Mouse (Mus musculus) limb, embryonic 11.5 days (tissue): ENCODE data around the gene Tenm3. TPM values are rescaled to one million over a fixed set of nuclear protein-coding genes. Genes with fewer than 3 reads are reported as not detected.
A peak's percentile ranks its signal among the peaks of the same experiment; 100 is the strongest.

Experiments used
- ATAC-seq: fragments of 200-750 bp; cut with Nextera tagmentation; 2 replicates; pipeline ENCODE4 v1.8.0; 2017; ENCODE audit warnings: low read depth; ENCODE audit not compliant: insufficient number of reproducible peaks, low FRiP score, low TSS enrichment
- DNase-seq: peaks from one replicate; pipeline ENCODE4 v3.0.0-alpha.2; 2015; ENCODE audit warnings: low spot score
- H3K27ac ChIP-seq: fragments of 300-500 bp; sonication (generic); replicated peaks from 2 replicates; pipeline ENCODE4 v1.5.1; 2014; ENCODE audit warnings: low read depth, mild to moderate bottlenecking, low read length
- H3K27me3 ChIP-seq: fragments of 300-500 bp; sonication (generic); 2 replicates; pipeline ENCODE4 v1.6.1; 2014; ENCODE audit warnings: mild to moderate bottlenecking, low read length, mixed read lengths; ENCODE audit not compliant: control insufficient read depth, insufficient read depth
- H3K36me3 ChIP-seq: fragments of 300-500 bp; sonication (generic); 2 replicates; pipeline ENCODE4 v1.6.1; 2014; ENCODE audit warnings: mild to moderate bottlenecking, low read length, moderate library complexity, mixed read lengths; ENCODE audit not compliant: control insufficient read depth, insufficient read depth
- H3K4me1 ChIP-seq: fragments of 300-500 bp; sonication (generic); 2 replicates; pipeline ENCODE4 v1.6.1; 2014; ENCODE audit warnings: low read length, mixed read lengths; ENCODE audit not compliant: control insufficient read depth, insufficient read depth
- H3K4me2 ChIP-seq: fragments of 300-500 bp; sonication (generic); 2 replicates; pipeline ENCODE4 v1.6.1; 2014; ENCODE audit warnings: low read depth, mild to moderate bottlenecking, moderate library complexity; ENCODE audit not compliant: severe bottlenecking
- H3K4me3 ChIP-seq: fragments of 300-500 bp; sonication (generic); 2 replicates; pipeline ENCODE4 v1.5.1; 2014; ENCODE audit warnings: low read depth, low read length
- H3K9ac ChIP-seq: fragments of 300-500 bp; sonication (generic); 2 replicates; pipeline ENCODE4 v1.6.1; 2014; ENCODE audit warnings: mild to moderate bottlenecking, low read length
- H3K9me3 ChIP-seq: fragments of 300-500 bp; sonication (generic); 2 replicates; pipeline ENCODE4 v1.6.1; 2016; ENCODE audit warnings: low read length; ENCODE audit not compliant: control insufficient read depth
- WGBS: fragments of 180-500 bp; shearing (Covaris S2); extraction: QIAGEN DNeasy Blood & Tissue Kit; methylation state at CpG from one replicate; pipeline ENCODE4 v1.1.7; 2014; 5-methylcytosine and 5-hydroxymethylcytosine counted together
- polyA plus RNA-seq: library from polyadenylated mRNA; unstranded; fragments of >200 nt; fragmentation: Nextera tagmentation; extraction: Ambion mirVana; gene quantifications from 2 replicates; pipeline ENCODE4 v1.2.1, GENCODE M21; 2014

Gene Tenm3
- polyA plus RNA-seq, 1 experiment from 2014 or later, result 52.1 TPM

DNA sequence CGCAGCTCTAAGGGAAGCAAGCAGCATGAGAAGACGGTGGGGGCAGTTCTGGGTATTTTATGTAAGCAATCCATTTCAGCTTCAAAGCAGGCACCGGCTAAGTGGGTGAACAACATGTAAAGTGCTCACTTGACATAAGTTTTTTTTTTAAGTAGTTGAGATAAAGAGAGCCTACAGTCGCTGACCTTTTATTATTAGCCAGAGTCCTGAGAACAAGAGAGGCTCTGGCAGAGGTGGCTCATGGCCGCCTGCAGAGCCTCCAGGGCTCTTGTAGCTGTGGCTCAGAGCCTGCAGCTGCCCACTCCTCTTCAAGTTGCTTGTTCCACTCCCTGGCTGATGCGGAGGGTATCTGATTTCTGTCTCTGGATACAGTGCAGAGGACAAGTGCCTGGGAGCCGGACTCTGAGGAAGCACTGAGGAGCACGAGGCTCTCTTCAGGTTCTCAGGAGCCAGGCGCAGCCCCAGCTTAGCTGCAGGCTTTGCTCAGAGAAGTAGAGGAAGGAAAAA, 68.2 kb downstream of the Tenm3 start:
- no peak overlapping the region for H3K4me3 ChIP-seq
- H3K9ac ChIP-seq, result no peak overlapping the region
- ATAC-seq, result peak; percentile 55; the same call in 1 of the 2 replicates
- no peaks in the 10 kb centered on the region for H3K36me3 ChIP-seq
- no peaks in the 10 kb centered on the region for H3K27me3 ChIP-seq
- peak; percentile 52 for DNase-seq
- 9% methylated on average over 9 of the region's 9 CpGs for WGBS
- H3K9me3 ChIP-seq, result no peaks in the 10 kb centered on the region
- 0 out of 2 replicates have a peak overlapping the region, but pooled peaks have one; percentile 0 for H3K27ac ChIP-seq
- peak overlapping the region; percentile 18; the same call in 1 of the 2 replicates for H3K4me2 ChIP-seq
- H3K4me1 ChIP-seq, result peaks cover 8% of the 10 kb centered on the region; the same call in 1 of the 2 replicates

DNA sequence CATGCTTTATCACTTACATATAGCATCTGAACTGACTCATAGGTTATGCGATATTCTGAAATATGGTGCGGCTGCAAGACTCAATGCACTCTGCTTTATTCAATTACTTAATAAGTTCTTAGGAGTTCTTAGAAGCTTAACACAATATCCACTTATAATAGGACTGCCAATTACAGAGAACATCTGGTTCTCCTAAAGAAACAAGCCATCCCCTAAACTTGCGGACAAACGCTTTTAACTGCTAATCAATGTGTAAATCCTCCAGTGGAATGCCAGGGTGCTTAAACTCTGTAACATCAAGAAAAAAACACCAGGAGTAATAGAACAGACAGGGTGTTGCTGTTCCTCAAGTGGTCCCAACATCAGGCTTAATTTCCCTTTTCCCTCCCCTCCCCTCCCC, 68.9 kb downstream of the Tenm3 start:
- no peak overlapping the region for H3K4me3 ChIP-seq
- H3K27me3 ChIP-seq, result no peaks in the 10 kb centered on the region
- no peak overlapping the region for H3K27ac ChIP-seq
- H3K9me3 ChIP-seq, result no peaks in the 10 kb centered on the region
- H3K4me2 ChIP-seq, result no peak overlapping the region
- H3K4me1 ChIP-seq, result peaks cover 8% of the 10 kb centered on the region; the same call in 1 of the 2 replicates
- peak; percentile 31; the same call in 1 of the 2 replicates for ATAC-seq
- WGBS, result 16% methylated on average over 4 of the region's 4 CpGs
- no peak overlapping the region for H3K9ac ChIP-seq
- no peak for DNase-seq
- H3K36me3 ChIP-seq, result no peaks in the 10 kb centered on the region

DNA sequence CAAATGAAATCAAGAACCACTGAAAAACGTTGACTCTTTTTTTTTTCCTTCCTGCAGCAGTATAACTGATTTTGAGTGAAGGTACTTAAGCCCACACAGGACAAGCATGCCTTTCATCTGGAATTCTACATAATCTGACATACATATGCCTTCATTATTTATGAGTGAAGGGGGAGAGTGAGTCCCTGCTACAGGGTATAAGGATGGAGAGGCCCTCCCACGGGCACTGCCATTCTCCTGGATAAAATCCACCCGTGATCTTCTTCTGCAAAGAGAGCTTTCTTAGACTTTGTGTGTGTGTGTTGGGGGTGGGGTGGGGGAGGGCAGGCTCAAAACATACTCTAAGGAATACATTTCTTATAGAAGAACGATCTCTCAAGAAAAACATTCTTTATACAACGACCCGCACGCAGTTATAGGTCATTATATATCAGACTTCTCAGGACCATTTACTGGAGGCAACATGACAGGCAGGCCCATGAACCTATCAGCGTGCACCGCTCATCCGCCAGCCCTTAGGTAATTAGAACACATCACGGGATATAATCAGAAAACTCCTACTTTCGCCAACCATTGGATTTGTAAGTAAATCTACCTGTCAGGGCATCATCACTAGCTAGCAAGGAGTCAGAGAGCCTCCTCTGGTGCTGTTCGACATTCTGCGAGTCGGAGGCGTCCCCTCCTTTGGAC, 77.1 kb downstream of the Tenm3 start:
- H3K27ac ChIP-seq, result no peak overlapping the region
- no peaks in the 10 kb centered on the region for H3K9me3 ChIP-seq
- no peak overlapping the region for H3K4me2 ChIP-seq
- no peaks in the 10 kb centered on the region for H3K27me3 ChIP-seq
- no peaks in the 10 kb centered on the region; the same call in 1 of the 2 replicates for H3K4me1 ChIP-seq
- H3K9ac ChIP-seq, result no peak overlapping the region
- H3K4me3 ChIP-seq, result no peak overlapping the region
- H3K36me3 ChIP-seq, result no peaks in the 10 kb centered on the region
- 84% methylated on average over 16 of the region's 16 CpGs for WGBS
- ATAC-seq, result no peak
- no peak for DNase-seq

DNA sequence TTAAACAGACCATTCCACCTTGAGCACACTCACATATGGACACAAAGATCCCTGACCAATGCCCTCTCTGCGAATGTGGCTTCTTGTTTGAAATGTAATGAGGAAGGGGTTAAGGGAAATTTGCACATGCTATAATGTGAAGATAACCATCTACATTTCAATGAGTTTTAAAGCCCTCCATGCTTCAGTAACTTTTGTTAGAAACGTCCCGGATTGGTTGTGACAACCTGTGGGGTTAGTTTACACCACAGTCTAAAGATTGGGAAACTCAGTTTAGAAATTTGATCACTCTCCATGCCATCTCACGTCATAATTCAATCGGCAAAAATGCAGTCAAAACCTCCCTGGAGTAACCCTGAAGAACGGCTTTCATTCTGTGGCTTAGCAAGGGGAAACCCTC, 78.5 kb downstream of the Tenm3 start:
- no peak overlapping the region for H3K27ac ChIP-seq
- no peak overlapping the region for H3K4me3 ChIP-seq
- H3K9ac ChIP-seq, result no peak overlapping the region
- H3K4me2 ChIP-seq, result no peak overlapping the region
- H3K36me3 ChIP-seq, result no peaks in the 10 kb centered on the region
- no peaks in the 10 kb centered on the region for H3K9me3 ChIP-seq
- ATAC-seq (no peak), DNase-seq (no peak)
- WGBS, result 42% methylated on average over 6 of the region's 6 CpGs
- H3K27me3 ChIP-seq, result no peaks in the 10 kb centered on the region
- no peaks in the 10 kb centered on the region; the same call in 1 of the 2 replicates for H3K4me1 ChIP-seq

DNA sequence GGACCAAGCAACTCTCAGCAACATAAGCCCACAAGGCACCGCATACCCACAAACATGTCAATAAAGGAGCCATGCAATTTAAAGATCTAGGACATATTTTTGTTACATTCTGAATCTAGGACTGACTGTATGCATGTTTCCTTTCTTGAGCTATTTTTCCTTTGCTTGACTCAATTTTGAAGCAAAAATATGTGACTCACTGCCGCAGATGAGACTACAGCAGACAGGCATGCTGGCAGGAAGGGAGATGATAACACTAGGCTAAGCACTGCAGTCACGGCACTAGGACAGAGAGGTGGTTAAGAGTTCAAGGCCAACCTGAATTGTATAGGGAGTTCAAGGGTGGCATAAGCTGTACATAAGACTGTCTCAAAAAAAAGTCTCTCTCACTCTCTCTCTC, 79.7 kb downstream of the Tenm3 start:
- H3K4me3 ChIP-seq, result no peak overlapping the region
- DNase-seq (no peak), ATAC-seq (no peak)
- no peaks in the 10 kb centered on the region for H3K9me3 ChIP-seq
- no peak overlapping the region for H3K9ac ChIP-seq
- H3K4me2 ChIP-seq, result no peak overlapping the region
- WGBS, result 91% methylated on average over 3 of the region's 3 CpGs
- H3K27me3 ChIP-seq, result no peaks in the 10 kb centered on the region
- no peak overlapping the region for H3K27ac ChIP-seq
- no peaks in the 10 kb centered on the region; the same call in 1 of the 2 replicates for H3K4me1 ChIP-seq
- no peaks in the 10 kb centered on the region for H3K36me3 ChIP-seq

DNA sequence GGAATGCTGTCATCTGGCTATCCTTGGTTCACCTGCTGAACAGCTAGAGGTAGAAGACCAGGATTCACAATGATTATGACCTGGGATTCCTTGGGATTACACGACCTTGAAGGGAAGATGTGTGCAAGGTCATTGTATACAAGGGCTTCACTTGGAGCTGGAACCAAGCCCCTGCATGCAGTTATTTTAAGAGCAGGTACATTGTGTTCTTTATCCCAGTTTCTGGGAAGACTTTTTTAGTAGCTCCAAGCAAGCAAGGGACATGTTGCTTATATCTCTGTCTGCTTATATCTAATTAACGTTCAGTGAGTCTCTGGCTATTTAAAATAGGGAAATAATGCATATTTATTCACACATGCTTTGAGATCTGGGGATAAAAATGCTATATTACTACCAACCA, 86.9 kb downstream of the Tenm3 start:
- Histone ChIP-seq H3K27me3 (no peaks in the 10 kb centered on the region), H3K36me3 (no peaks in the 10 kb centered on the region), H3K9me3 (no peaks in the 10 kb centered on the region), H3K27ac (no peak overlapping the region), H3K4me2 (no peak overlapping the region), H3K9ac (no peak overlapping the region), H3K4me3 (no peak overlapping the region), H3K4me1 (no peaks in the 10 kb centered on the region)
- DNase-seq, result no peak
- no peak for ATAC-seq
- 84% methylated on average over 2 of the region's 2 CpGs for WGBS

DNA sequence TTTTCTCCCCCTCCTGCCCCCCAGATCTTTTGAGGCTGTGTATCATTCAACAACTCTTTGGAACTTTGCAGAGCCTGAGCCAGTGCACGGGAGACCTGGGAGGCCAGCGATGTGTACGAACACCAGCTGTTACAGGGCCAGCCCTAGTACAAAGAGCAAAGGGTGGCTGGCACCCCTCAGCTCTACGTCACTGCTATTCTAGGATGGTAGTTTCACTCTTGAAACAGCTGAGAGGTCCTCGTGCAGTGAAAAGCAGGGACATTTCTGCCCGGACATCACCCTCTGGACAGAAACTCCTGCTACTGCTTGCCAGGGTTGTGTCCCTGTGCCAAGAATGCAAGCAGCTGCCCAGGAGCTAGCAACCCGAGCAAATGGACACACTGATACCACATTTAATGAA, 88.3 kb downstream of the Tenm3 start:
- no peaks in the 10 kb centered on the region for H3K27me3 ChIP-seq
- H3K4me1 ChIP-seq, result no peaks in the 10 kb centered on the region
- no peak overlapping the region for H3K9ac ChIP-seq
- H3K27ac ChIP-seq, result no peak overlapping the region
- H3K4me2 ChIP-seq, result no peak overlapping the region
- H3K4me3 ChIP-seq, result no peak overlapping the region
- ATAC-seq, result no peak
- H3K9me3 ChIP-seq, result no peaks in the 10 kb centered on the region
- DNase-seq, result no peak
- WGBS, result 75% methylated on average over 7 of the region's 7 CpGs
- no peaks in the 10 kb centered on the region for H3K36me3 ChIP-seq

DNA sequence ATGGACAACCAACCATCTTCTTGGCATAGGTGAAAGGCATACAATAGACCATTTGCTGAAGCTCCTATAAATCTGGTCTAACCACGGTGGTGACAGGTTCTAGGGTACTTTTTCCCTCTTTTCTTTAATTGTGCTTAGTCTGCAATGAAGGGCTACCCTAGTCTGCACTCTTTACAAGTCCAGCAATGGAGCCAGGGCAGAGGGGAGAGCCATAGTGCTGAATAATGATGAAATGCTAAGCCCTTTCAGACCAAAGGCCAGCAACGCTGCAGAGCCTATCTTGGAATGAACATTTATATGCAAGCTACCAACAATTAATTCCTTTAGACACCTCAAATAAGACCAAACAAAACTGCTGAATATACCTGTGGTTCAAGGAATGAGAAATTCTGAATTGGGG, 88.8 kb downstream of the Tenm3 start:
- DNase-seq (no peak), ATAC-seq (no peak)
- Histone ChIP-seq H3K27ac (no peak overlapping the region), H3K4me3 (no peak overlapping the region), H3K9ac (no peak overlapping the region), H3K4me1 (no peaks in the 10 kb centered on the region), H3K4me2 (no peak overlapping the region), H3K27me3 (no peaks in the 10 kb centered on the region), H3K36me3 (no peaks in the 10 kb centered on the region), H3K9me3 (no peaks in the 10 kb centered on the region)
- 86% methylated on average over 2 of the region's 2 CpGs for WGBS
